Mouse (Mus musculus): ENCODE data around the gene Cetn4.

The Cetn4 gene

GRCm38 (mm10) chr3:37299470-37299869, 13.0 kb downstream of the Cetn4 start:
- DNase-seq (ENCODE audit: low spot score) = no peak

GRCm38 (mm10) chr3:37292654-37293053, 19.9 kb downstream of the Cetn4 start:
- no peak for DNase-seq (ENCODE audit: low spot score)

GRCm38 (mm10) chr3:37291929-37292328, 20.6 kb downstream of the Cetn4 start:
- no peak for DNase-seq (ENCODE audit: low spot score)

GRCm38 (mm10) chr3:37290881-37291541, 21.5 kb downstream of the Cetn4 start:
- no peak for DNase-seq (ENCODE audit: low spot score)

GRCm38 (mm10) chr3:37289237-37289636, 23.3 kb downstream of the Cetn4 start:
- DNase-seq (ENCODE audit: low spot score) = no peak

GRCm38 (mm10) chr3:37283234-37283633, 29.3 kb downstream of the Cetn4 start:
- no peak for DNase-seq (ENCODE audit: low spot score)

GRCm38 (mm10) chr3:37282299-37282922, 30.1 kb downstream of the Cetn4 start:
- DNase-seq (ENCODE audit: low spot score) = no peak

GRCm38 (mm10) chr3:37280871-37281270, 31.6 kb downstream of the Cetn4 start:
- no peak for DNase-seq (ENCODE audit: low spot score)

- DNase-seq (ENCODE audit: low spot score) = no peak
These were observed 32.3 kb downstream of the Cetn4 start for GRCm38 (mm10) chr3:37280221-37280620.

- no peak for DNase-seq (ENCODE audit: low spot score)
These were observed 37.8 kb downstream of the Cetn4 start for GRCm38 (mm10) chr3:37274661-37275060.

GRCm38 (mm10) chr3:37273092-37273491, 39.4 kb downstream of the Cetn4 start:
- DNase-seq (ENCODE audit: low spot score) = no peak

- peak; percentile 38 for DNase-seq (ENCODE audit: low spot score)
These were observed 41.3 kb downstream of the Cetn4 start for GRCm38 (mm10) chr3:37271209-37271608.

GRCm38 (mm10) chr3:37269926-37270325, 42.6 kb downstream of the Cetn4 start:
- no peak for DNase-seq (ENCODE audit: low spot score)

GRCm38 (mm10) chr3:37268338-37268737, 44.2 kb downstream of the Cetn4 start:
- DNase-seq (ENCODE audit: low spot score) = no peak

GRCm38 (mm10) chr3:37259331-37259999, 53.0 kb downstream of the Cetn4 start:
- no peak for DNase-seq (ENCODE audit: low spot score)

- no peak for DNase-seq (ENCODE audit: low spot score)
These were observed 54.7 kb downstream of the Cetn4 start for GRCm38 (mm10) chr3:37257776-37258175.
